Mouse (Mus musculus): ENCODE results near the gene Lrif1.
A peak's percentile ranks its signal among the peaks of the same experiment; 100 is the strongest.
"Not testable (repeated sequence)": the region's sequence is repeated elsewhere in the genome, so short reads cannot be mapped to it uniquely, and the experiment has no call there.

The Lrif1 gene

DNA sequence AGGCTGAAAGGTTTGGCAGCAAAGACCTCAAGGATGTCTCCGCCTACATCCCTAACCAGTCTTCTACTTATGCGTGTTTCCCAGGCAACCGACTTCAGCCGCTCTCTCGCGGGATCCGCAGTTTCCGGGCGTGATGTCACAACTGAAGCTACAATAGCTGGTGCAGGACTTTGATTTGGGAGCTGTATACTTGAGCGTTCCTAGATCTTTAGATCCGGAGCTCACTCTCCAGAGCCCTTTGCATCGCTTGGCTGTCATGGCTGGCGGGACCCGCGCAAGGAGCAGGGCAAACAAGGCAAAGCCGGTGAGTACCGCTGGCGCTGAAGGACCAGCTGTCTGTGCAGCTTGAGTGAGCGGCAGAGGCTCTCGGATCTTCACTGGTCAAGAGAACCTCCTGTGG lies at the start of gene Lrif1:
TSS of gene Lrif1 (plus strand) at position 158 of the 400 bp plus-strand sequence.
- DNase-seq = peak; percentile 92

DNA sequence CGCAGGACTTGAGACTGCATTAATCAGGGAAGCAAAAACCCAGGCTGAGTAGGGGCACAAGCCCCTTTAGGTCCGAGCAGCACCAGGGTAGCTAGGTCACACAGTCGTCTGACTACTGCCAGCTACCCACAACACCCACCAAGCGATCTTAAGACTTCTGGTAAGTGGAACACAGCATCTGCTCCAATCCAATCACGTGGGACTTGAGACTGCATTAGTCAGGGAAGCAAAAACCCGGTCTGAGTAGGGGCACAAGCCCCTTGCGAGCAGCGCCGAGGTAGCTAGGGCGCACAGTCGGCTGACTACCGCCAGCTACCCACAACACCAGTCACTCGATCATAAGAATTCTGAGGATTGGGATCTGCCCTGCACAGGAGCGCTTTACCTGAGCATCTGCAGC lies 12.0 kb upstream of the Lrif1 start:
- DNase-seq = not testable (repeated sequence)

DNA sequence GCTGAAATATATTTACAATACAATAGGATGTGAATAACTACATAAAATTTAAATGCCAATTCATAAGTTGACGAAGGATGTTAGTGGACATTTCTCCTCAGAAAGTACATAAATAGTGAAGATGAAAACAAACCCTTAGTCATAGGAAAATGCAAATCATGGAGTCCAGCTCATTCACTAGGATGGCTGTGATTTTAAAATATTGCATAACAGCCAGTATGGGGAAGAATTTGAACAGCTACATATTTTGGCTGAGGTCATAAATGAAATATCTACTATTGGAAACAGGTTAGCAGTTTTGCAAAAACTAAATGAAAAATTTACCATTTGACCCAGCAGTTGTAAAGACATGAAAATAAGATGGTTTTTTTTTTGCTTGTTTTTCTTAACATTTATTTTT lies 594 bp downstream of the Lrif1 start:
- no peak for DNase-seq

DNA sequence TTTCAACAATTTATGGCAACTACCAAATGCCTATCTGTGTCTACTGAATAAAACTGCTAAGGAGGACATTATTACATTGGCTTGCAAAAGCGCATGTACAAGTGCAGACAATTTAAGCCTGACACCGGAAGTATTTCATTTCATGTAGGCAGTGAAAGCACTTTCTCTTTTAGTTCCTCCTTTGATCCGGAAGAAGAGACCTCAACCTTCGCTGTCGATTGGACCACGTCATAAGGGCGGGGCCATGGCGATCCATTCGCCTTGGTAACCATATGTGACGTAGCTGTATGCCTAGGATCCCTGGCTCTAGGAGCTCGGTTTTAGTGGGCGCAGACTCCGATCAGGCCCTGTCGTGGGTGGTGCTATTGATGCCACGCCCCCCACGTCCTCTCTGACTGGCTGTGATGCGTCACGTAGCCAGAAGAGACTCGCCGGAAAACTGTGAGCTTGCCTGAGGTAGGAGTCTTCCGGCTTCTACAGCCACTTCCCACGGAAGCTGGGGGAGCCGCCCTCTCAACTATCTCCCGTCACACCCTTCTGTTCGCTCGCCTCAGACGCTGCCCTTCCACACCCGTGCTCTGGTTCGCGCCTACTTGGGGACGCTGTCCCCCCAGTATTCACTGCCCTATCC lies 36.7 kb downstream of the Lrif1 start:
- DNase-seq = peak; percentile 98

DNA sequence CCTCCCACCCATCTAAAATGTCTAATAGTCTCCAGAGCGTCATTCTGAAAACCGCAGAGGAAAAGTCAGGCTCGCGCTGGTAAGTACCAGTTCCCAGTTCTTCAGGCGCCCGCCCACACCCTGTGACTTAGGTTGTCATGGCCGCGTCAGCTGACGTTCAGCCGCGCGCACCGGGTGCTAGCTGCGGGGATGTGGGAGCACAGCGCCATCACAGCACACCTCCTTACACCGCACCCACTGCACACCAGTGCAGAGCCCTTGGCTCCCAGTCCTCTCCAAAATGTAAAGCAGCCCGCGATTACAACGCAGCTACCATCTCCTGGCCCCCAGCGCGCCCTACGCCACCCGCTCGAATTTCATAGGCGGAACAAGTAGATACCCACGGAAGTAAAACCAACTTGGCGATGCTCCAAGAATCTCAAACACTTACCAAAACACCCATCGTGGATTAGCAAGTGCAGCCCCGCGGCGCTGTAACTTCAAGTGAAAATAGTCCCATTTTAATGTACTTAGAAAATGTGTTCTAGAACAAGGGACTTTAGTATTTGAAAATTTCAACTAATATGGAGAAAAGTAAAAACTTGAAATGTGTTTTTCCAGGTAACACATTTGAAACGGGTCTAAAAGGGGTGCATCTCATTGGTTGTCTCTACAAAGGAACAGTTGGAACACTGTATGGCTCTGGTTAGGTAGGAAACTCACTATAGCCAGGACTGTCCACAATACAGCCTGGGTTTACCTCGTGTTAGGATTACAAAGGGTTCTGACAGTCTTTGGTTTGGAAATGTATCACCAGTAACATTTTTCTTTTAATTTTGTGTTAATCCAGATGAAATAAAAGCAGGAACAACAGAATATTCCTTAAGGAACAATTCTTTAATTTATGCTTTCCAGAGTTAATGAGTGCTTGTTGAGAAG lies 37.5 kb downstream of the Lrif1 start:
- DNase-seq = peak; percentile 92

DNA sequence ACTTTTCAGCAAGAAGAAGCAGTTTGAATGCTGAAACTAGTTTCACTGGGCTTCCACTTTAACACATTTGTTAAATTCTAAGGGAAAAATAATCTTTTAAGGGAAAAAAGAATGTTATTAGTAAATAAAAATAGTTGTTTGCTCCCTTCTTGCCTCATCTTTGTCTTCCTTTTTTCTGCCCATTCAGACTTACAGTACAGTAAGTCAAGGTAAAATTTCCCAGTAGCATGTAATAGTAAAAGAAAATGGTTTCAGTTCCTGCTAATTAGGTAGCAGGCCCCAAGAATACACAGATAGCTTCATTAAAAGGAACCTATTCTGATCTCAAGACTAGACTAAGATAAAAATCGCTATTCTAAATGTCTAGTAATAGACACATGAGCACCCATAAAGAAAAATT lies 71.1 kb downstream of the Lrif1 start:
- no peak for DNase-seq

DNA sequence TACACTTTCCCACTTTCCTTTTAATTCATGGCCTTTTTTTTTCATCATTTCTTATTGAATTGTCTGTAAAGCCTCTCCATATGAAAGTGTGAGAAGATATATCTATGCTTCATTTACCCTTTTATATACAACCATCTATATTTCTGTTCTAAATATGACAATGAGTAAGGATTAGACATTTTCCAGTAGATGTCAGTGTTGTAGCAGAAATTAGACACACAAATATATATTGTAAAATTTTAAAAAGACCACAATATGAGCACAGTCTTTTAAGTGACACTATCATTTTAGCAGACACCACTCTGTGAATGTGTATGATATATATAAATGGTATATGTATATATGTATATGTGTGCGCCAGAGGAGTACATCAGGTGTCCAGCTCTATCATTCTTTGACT lies 87.0 kb downstream of the Lrif1 start:
- DNase-seq = no peak

DNA sequence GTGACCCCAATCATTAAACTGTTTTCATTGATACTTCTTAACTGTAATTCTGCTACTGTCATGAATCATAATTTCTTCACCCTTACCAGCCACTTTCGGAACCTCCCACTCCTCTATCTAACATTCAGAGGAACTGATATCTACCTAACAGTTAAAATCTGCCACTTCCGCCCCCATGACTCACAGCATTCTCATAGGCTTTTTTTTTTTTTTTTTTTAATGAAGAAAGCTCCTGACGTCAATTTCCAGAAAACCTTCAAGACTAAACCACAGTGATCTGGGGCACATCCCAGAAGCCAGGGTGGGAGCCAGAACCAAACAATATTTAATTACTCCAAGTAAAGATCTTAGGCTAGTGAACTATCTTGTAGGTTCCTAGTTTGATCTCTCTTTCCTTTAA lies 100.3 kb downstream of the Lrif1 start:
- DNase-seq = no peak

Measured in right cerebral cortex, adult 18-20 months (tissue).